Mouse (Mus musculus) layer of hippocampus, adult 9-10 months (tissue): Measurements from ENCODE around the gene Bend4.

ENCODE experiments used
- DNase-seq: peaks from one replicate; pipeline ENCODE4 v3.0.0; 2022; ENCODE audit warnings: low spot score

The Bend4 gene

GRCm38 (mm10) chr5:67411475-67411874 lies 16.6 kb downstream of the Bend4 start:
- no peak for DNase-seq

GRCm38 (mm10) chr5:67410426-67410825 lies 17.7 kb downstream of the Bend4 start:
- DNase-seq = no peak

- no peak for DNase-seq
These were observed 19.7 kb downstream of the Bend4 start for GRCm38 (mm10) chr5:67408391-67408790.

GRCm38 (mm10) chr5:67404919-67405318 lies 23.2 kb downstream of the Bend4 start:
- no peak for DNase-seq

GRCm38 (mm10) chr5:67404380-67404779 lies 23.7 kb downstream of the Bend4 start:
- no peak for DNase-seq

GRCm38 (mm10) chr5:67401612-67402011 lies 26.5 kb downstream of the Bend4 start:
- no peak for DNase-seq

GRCm38 (mm10) chr5:67400608-67401480 lies 27.3 kb downstream of the Bend4 start:
- no peak for DNase-seq

GRCm38 (mm10) chr5:67399876-67400607 lies 28.1 kb downstream of the Bend4 start:
- no peak for DNase-seq

GRCm38 (mm10) chr5:67397186-67397585 lies 30.9 kb downstream of the Bend4 start:
- DNase-seq = no peak

- DNase-seq = no peak
These were observed 32.8 kb downstream of the Bend4 start for GRCm38 (mm10) chr5:67395211-67395851.

- no peak for DNase-seq
These were observed 34.2 kb downstream of the Bend4 start for GRCm38 (mm10) chr5:67393951-67394350.

GRCm38 (mm10) chr5:67382556-67382955 lies 45.6 kb downstream of the Bend4 start:
- no peak for DNase-seq

- no peak for DNase-seq
These were observed 46.4 kb downstream of the Bend4 start for GRCm38 (mm10) chr5:67381690-67382089.

GRCm38 (mm10) chr5:67377044-67377621 lies 51.0 kb downstream of the Bend4 start:
- no peak for DNase-seq

GRCm38 (mm10) chr5:67362931-67363330 lies 65.2 kb downstream of the Bend4 start:
- DNase-seq = no peak

- no peak for DNase-seq
These were observed 65.8 kb downstream of the Bend4 start for GRCm38 (mm10) chr5:67362316-67362715.

GRCm38 (mm10) chr5:67348949-67349348 lies 79.2 kb downstream of the Bend4 start:
- peak; percentile 22 for DNase-seq

- no peak for DNase-seq
These were observed 81.0 kb downstream of the Bend4 start for GRCm38 (mm10) chr5:67347060-67347459.
